Mouse (Mus musculus) bone marrow macrophage, adult 2 months (primary cell): ENCODE measurements around the gene Myo18a.

Experiments used
- CTCF ChIP-seq: IDR thresholded peaks from 2 replicates; pipeline ENCODE4 v1.5.1; 2012; ENCODE audit warnings: low read depth, mild to moderate bottlenecking, low read length, moderate library complexity
- POLR2A ChIP-seq: IDR thresholded peaks from 2 replicates; pipeline ENCODE4 v1.6.1; 2012; ENCODE audit warnings: mild to moderate bottlenecking, low read depth, low read length, borderline replicate concordance

GRCm38 (mm10) chr11:77896820-77897805 lies 134.1 kb downstream of the Myo18a start:
- TF ChIP-seq CTCF (no peak), POLR2A (no peak)
